Mouse (Mus musculus): ENCODE results near the gene Dicer1.

- TF ChIP-seq CTCF (IDR thresholded peaks at IDR 0.05; ENCODE audit: insufficient read depth, low read length) (no peak), POLR2A (IDR thresholded peaks at IDR 0.05; ENCODE audit: borderline replicate concordance, extremely low read depth, low read depth, low read length) (no peak)
These were observed 13.4 kb upstream of the Dicer1 start for GRCm38 (mm10) chr12:104765116-104765515.
